Mouse (Mus musculus) right cerebral cortex, adult 2 months (tissue): ENCODE results near the gene Olfr815.
"Not testable (repeated sequence)": the region's sequence is repeated elsewhere in the genome, so short reads cannot be mapped to it uniquely, and the experiment has no call there.

Source experiments
- DNase-seq, 2 experiments: peaks; one replicate each; pipeline ENCODE4 v3.0.0; 2021 to 2022; ENCODE audit warnings: low spot score in 2 of 2

Gene Olfr815

DNA sequence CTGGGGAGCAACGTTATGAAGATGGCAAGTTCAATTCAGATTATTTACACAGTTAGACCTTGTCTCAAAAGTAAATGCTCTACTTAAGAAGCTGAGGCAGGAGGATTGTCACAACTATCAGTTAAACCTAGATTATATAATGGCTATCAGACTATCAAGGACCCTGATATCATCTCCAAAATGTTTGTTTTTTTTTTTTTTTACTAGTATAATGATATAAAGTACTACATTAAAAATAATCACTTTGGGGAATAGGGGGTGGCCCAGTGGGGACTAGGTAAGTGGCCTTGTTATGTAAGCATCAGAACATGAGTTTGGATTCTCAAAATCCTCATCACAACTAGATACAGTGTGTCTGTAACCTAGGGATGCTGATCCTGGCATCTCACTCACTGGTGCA, at the start of gene Olfr815:
Olfr815 (minus strand) TSS at position 101 of the 400 bp plus-strand sequence.
- not testable (repeated sequence) for DNase-seq

- no peak for DNase-seq
Observed at GRCm38 (mm10) chr10:129949000-129949399, 43.3 kb upstream of the Olfr815 start, which contains the start of gene Olfr818. Olfr818 (minus strand) TSS chr10:129949100.

DNA sequence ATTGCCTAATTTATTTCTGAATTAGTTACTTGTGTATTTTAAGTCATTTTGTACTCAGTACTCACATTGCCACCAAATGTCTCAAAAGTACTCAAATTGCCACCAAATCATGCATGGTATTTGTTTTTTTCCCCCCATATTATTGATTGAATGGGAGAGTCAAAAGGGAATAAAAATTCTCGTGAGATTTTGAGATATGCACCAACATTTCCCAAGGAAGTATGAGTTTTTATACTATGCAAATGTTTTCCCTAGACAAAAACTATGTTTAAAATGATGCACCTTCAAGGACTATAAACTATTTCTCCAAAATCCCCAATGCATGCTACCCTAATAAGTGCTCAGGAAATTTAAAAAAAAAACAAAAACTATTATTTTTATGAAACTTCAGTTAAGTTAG, 9.8 kb upstream of the Olfr815 start, which contains the start of gene Olfr816:
Olfr816 (minus strand) TSS at position 101 of the 400 bp plus-strand sequence.
- no peak for DNase-seq

GRCm38 (mm10) chr10:129885934-129886333, 19.7 kb downstream of the Olfr815 start:
- no peak for DNase-seq

DNA sequence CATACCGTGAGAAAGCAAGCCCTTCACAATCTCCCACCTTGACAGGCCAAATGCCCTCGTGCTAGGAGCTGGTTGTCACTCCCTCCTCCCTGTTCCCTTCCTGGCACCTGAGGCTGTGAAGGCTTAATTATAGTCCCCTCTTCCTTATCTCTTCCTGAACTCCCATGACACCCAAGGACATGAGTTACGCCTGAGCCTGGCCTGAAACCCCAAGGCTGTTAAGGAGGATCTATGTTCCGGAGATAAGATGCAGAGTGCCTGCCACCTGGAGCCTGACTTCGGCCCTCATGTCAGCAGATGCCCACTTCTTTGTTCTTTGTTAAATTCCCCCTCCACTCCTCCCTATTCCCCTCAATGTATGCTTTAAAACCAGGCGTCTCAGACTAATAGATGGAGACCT, 20.2 kb downstream of the Olfr815 start:
- DNase-seq: not testable (repeated sequence)

- DNase-seq: not testable (repeated sequence)
Observed at GRCm38 (mm10) chr10:129879751-129880150, 25.9 kb downstream of the Olfr815 start, which contains the start of gene Olfr814. Olfr814 (minus strand) TSS chr10:129879851.

DNA sequence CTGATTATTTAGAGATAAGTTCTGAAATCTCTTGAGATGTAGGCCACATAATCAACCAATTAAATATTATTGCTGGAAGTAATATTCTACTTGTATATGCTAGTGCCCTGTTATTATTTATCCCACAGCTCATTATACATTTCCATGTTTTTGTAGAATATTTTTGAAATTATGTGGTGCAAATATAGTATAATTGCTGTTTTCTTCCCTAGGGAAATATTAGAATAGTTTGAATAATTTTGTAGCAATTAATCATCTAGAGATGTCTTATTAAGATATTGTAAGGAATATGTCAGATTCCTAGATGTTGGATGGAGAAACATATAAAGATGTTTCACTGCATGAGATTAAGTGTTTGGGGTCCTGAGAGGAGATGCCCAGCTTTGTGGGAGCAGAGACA, 50.6 kb downstream of the Olfr815 start, which contains the start of gene Olfr813:
Olfr813 (plus strand) TSS at position 301 of the 400 bp plus-strand sequence.
- DNase-seq: no peak
